Mouse (Mus musculus) v-Abl transformed pro-B cells (cell line): ENCODE results near the gene Tbc1d15.
"Not testable (repeated sequence)": the region's sequence is repeated elsewhere in the genome, so short reads cannot be mapped to it uniquely, and the experiment has no call there.

Experiments used
- in situ Hi-C, 2 experiments: fragments of 400-800 bp; cut with MboI; formaldehyde crosslinking; loops; one replicate each; pipeline ENCODE4 v1.15.1; 2025; ENCODE audit not compliant: unreplicated experiment in 2 of 2

Tbc1d15 gene

DNA sequence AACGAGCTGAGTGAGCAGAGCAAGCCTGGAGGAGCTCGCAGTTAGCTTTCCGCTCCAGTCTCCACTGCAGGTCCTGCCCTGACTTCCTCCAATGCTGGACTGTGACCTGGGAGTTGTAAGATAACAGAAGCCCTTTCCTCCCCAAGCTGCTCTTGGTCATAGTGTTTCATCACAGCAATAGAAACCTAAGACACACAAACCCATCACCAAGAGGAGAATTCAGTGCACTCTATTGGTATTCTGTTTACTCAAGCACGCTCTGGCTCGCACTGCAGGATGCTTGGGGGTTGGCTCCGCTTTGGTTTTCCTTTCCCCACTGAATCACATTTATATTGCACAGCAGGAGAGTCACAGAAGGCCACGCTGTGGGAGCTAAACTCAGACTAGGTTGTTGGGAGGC, 3.2 kb downstream of the Tbc1d15 start:
- in situ Hi-C loops, result no loop called here

DNA sequence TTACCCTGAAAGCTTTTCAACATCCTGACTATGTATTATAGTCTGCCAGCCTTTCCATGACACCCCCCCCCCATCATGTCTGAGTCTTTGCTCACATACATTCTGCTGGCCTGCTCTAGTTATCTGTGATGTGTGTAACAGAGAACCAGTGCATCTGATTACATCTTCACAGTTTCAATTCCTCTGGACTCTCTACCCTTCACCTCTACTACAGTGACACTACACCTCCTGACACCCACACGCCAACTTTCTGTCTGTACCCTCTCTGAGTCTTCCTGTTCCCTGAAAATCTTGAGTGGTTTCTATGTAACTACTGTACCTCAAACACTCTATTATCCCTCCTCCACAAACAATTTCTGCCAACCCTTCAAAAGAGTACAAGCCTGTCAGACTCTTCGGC, 5.8 kb downstream of the Tbc1d15 start:
- in situ Hi-C loops, result no loop called here

DNA sequence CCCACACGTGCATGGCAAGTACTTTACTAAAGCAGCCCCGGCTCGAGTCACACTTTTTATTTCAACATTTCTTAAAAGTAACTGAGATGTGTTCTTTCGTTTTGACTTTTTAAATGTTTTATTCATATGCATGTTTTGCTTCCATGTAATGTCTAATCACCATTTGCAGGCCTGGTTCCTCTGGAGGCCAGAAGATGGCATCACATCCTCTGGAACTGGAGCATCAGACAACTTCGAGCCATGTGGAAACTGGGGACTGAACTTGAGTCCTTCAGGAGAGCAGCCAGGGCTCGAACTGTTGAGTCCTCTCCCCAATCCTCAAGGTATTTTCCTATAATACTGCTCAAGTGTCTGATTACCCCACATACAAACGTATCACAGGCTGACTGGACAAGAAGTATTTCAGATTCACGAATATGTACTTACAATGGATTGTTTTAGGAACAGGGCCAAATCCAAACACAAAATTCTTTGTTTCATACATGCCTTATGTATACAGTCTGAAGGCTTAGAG, 10.1 kb downstream of the Tbc1d15 start:
- in situ Hi-C loops, result loop anchor here in 1 of 2 experiments (5.0 kb wide), 1 partner anchor 71 kb away; no protein-coding TSS in a partner anchor

DNA sequence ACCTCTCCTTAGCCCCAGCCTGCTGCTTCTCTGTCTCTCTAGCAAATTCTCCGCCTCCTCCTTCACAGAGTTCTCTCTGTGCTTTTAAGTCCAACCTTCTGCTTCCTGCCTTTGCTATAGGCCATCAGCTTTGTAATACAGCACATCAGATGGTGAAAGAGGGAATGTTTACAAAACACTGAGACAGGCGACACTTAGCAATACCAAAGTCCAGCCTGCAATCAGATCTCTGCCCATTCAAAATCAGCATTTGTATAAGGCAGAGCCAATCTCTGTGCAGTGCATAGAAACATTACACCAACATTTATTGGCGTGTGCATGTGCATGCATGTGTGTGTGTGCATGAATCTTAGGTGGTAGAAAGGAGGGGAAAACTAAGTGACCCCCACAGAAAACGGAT, 13.3 kb downstream of the Tbc1d15 start:
- in situ Hi-C loops, result no loop called here

DNA sequence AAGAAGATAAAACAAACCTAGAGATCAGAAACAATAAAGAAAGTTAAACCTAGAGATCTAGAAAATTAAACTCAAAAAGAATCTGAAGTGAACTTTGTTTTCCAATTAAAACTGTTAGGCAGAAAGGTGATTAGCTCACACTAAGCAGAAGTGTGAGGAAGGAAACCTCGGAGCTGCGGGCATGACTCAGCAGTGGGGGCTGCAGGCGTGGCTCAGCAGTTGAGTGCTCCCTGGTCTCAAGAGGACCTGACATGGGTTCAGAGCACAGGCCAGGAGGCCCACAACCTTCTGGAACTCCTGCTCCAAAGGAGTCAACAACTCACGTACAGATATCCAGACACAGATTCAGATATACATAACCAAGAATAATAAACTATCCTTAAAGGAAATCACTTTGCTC, 14.5 kb downstream of the Tbc1d15 start:
- in situ Hi-C loops, result no loop called here

DNA sequence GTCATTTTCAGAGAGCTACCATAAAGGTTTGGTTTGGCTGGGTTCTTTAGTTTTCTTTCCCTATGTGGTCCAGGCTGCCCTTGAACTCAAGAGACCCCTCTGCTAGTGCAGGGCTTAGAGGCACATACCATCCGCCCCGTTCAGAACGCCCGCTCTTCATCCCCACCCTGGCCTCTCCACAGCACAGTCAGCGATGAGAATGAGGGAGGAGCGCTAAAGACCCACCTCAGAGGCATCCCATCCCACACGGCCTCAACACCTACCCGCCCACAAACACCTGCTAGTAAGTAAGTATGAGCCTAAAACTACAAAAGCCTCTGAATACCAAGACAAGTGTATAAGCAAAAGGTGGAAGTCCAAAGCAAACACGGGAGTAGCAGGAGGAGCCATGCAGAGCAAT, 15.8 kb downstream of the Tbc1d15 start:
- in situ Hi-C loops, result no loop called here

DNA sequence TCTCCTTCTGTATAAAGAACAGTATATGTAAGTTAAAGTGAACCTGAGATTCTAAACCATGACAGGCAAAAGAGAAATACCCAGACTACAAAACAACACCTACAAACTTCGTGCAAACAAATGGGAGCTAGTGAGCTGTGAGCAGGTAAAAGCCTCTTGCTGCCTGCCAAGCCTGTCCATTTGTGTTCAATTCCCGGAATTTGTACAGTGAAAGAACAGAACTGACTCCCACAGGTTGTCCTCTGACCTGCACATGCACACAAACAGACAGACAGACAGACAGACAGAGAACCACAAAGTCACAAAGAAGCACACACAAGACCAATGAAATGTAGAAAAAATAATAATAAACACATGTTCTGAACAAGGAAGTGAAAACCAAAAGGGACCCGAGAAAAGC, 17.5 kb downstream of the Tbc1d15 start:
- in situ Hi-C loops, result no loop called here

DNA sequence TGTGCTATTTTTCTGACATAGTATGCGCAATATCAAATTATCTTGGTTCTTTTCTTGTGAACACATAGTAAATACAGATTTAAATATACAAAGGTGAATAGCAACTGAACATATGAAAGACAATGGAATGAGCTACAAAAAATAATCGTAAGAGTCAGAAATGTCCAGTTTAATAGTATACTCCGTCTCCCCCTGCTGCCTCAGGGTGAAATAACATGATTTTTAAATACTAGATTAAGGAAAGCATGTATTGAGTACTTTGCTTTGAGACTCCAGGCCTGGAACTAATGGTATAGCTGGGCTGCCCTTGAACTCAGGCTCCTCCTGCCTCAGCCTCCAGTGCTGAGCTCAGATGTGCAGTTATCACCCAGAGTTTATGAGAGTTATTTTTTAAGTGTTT, 18.8 kb downstream of the Tbc1d15 start:
- in situ Hi-C loops, result no loop called here

DNA sequence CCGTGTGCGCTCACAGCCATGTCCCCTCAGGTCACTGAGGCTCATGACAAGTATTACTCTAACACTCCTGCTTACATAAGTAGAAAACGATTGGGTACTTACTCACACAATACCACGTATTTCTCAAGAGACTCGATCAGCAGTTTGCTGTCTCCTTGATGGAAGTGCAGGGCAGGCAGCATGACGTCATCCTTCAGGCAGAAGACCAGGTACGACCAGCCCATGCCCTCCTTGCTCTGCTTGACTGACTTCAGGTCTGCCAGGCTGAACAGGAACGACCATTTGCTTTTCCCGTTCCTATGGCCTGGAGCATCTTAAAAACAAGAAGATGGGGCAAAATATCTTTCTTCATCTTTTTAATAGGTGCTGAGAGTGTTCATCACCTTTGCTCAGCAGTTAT, 22.2 kb downstream of the Tbc1d15 start:
- in situ Hi-C loops, result no loop called here

DNA sequence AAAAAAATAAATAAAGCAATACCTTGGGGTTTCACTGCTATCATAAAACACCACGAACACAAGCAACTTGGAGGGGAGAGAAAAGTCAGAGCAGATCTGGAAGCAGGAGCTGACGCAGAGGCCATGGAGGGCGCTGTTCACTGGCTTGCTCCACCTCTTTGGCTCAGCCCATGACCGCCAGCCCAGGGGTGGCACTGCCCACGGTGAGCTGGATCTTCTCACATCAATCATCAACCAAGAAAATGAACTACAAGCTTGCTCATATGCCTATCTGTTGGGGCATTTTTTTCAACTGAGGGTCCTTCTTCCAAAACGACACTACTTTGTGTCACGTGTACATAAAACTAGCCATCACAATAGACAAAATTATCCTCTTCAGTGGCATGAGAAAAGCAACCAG, 24.7 kb downstream of the Tbc1d15 start:
- in situ Hi-C loops, result no loop called here

DNA sequence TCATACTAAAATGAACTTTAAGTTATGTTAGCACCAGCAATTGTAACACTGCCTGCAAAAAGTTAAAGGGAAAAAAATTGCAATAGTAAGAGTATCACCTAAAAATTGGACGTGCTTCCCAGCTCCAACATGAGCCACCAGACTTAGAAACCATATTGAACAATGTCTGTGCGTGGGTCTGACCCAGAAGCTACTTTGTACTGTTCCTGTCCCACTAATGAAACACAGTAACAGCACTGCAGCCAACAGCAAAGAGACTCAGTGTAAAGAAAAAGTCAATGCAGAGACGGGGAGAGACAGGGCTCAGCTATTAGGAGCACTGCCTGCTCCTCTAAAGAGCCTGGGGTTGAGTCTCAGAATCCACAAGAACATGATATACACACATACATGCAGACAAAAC, 27.4 kb downstream of the Tbc1d15 start:
- in situ Hi-C loops, result loop anchor here in 1 of 2 experiments (5.0 kb wide), 1 partner anchor 198 kb away; no protein-coding TSS in a partner anchor

DNA sequence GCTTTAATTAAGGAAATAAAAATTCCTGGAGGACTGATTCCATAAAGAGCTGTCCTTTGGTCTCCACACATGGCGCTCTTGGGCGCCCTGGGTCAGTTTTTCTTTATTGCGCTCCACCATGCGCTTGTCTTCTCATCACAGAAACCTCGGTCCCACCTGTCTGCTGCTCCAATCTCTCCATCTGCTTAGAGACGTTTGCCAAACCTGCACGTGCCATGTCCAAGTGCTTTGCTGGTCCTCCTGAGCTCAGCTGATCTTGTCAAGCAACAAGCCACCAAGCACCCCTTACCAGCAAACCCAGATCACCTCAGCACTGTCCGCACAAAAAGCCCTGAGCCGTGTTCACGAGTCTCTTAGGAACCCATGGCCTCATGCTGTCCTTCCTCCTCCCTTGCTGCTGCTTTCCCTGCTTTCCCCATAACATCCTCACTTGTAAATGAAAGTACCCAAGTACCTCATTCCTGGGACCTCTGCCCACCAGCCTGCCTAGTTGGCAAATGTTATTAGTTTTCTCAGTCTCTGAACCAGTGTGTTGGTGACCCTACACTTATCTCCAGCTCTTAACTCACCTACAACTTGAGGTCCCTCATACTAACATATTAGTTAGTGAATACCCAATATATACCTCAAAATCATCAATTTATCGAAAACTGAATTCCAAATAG, 38.2 kb downstream of the Tbc1d15 start:
- in situ Hi-C loops, result no loop called here

DNA sequence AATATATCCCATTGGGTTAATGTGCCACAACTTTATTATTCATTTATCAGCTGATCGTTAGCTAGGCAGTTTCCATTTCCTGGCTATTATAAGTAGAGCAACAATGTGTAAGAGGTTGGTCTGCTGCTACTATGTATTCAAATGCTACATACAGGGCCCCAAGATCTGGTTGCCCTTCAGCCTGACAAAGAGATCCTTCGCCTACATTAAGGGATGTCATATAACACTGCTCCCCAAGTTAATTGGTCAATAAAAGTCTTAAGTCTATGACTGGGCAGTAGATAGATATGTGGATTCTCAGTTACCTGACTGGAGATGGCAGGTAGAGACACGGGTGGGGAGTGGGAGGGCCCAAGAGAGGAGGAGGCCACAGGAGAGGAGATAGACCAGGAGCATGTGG, 45.4 kb downstream of the Tbc1d15 start:
- in situ Hi-C loops, result no loop called here

DNA sequence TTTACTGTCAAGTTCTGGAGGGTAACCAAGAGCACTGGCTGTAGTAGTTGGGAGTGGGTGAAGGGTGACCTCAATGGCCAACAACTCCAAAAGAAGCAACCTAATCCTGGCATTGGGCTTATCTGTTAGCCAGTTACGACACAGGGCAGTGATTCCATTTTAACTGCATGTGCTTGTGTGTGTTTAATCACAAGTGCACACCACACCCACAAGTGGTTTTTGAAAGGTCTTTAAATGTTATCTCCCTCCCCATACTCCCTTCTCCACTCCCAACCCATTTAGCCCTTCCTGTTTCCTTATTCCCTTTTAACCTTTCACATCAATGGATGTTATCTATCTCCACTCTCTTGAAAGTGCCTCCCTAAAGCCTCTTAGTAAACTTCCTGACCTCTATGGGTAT, 46.0 kb downstream of the Tbc1d15 start:
- in situ Hi-C loops, result no loop called here

DNA sequence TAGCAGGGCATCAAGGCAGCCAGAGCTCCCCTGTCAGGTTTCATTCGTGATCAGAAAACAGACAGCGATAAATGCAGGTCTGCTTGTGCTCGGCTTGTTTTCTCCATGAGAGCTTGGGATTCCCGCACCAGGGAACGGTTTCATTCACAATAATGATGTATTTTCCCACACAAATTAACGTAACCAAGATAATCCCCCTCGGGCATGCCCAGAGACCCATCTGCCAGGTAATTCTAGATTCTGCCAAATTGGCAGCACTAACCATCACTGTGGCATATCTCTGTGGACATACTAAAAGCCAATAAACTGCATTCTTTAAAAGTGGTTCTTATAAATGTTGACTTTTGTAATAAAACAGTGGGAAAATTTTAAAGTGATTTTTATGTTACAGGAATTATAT, 60.1 kb downstream of the Tbc1d15 start:
- in situ Hi-C loops, result loop anchor here in 1 of 2 experiments (10.0 kb wide), 1 partner anchor 1004 kb away; no protein-coding TSS in a partner anchor

DNA sequence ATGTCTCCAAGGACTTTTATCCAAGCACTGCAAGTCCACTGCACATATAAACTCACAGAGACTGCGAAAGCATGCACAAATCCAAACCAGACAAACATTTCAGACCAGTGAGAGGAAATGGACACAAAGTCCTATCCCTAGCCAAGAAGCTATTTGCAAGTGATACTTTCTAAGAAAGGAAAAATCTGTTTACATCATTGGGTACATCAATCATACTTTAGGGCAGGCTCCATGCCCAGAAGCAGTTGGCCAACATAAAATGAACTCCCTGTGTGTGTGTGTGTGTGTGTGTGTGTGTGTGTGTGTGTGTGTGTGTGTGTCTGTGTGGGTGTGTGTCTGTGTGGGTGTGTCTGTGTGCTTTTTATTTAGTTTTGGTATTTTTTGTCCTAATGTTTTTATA, 63.9 kb downstream of the Tbc1d15 start:
- in situ Hi-C loops, result loop anchor here in 1 of 2 experiments (5.0 kb wide), 1 partner anchor 430 kb away; no protein-coding TSS in a partner anchor

DNA sequence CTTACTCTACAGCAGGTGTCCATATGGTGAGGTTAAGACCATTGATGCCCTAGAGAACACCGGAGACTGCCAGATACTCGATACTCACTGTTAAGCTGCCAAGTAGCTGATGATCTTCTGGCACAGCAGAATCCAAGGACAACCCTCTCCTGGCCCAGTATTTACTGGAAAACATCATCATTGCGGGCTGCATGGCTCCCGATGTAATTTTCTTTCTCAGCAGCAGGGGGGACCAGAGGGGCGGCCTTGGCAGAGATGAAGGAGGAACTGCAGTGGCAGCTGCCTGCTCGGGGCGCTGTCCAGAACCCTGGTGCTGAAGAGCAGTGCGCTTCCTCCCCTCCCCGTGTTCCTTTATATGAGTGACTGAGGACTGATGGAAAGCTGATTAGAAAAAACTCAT, 66.6 kb downstream of the Tbc1d15 start, which contains the start of gene Tph2:
TSS of gene Tph2 (minus strand) at position 326 of the 400 bp plus-strand sequence.
- in situ Hi-C loops, result loop anchor here in 1 of 2 experiments (5.0 kb wide), 1 partner anchor 433 kb away; no protein-coding TSS in a partner anchor

DNA sequence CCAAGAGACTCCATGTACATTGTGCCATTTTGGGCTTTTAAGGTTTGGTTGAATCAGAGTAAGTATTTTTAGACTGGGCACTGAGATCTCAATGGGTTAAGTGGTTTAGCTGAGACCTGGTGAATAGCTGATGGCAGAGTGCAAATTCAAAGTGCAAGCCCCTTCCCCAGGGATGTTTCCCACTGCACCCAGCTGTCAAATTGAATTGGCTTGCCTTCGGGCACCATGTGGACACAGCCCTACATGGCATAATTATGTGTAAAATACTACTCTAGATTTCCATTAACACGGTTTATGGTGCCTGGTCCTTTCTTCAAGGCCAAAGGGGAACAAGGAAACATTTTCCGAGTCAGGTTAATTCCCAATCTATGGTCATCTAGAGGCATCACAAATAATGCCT, 70.2 kb downstream of the Tbc1d15 start:
- in situ Hi-C loops, result no loop called here

DNA sequence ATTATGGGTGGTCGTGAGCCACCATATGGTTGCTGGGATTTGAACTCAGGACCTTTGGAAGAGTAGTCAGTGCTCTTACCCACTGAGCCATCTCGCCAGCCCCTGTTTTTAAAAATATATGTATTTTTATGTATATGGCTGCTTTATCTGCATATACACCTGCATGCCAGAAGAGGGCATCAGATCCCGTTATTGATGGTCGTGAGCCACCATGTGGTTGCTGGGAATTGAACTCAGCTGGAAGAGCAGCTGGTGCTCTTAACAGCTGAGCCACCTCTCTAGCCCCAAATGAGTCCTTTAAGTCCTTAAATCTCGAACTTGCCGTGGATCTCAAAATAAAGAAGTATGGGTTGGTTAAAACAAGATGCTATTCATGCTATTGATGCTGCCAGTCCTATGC, 73.2 kb downstream of the Tbc1d15 start:
- in situ Hi-C loops, result not testable (repeated sequence)

DNA sequence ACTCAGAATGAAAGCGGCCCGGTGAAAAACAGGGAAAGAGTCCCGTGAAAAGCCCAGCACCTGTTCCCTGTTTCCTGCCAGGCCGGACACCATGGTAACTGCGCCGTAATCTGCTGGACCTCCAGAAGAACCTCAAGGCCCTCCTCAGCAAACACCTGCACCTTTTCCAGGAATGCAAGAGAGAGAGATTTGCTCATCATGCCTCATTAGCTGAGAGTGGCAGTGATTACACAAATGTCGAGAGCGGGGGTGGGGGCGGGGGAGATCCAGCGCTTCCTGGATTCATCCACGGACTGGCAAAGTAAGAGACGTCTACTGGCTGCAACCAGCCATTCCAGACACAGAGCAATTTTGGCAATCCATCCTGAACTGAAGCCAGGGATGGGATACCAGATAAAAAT, 75.7 kb downstream of the Tbc1d15 start:
- in situ Hi-C loops, result no loop called here

DNA sequence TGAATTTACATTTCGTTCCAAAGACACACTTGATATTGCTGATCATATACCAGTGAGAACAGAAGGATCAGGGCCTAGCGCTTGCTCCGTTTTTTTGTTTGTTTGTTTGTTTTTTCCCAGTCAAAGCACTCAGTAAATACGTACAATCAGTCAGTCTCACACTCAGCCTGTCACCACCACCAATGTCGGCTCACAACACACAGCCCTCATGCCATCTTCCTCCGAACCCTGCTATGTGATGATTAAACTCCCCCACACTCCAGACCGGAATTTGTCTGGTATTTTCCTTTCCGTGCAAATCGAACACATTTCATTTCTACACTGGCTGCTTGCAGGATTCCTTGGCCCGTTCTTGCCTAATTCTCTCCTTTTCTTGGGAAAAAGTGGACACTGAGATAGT, 77.9 kb downstream of the Tbc1d15 start:
- in situ Hi-C loops, result loop anchor here in 1 of 2 experiments (25.0 kb wide), 1 partner anchor 1014 kb away; no protein-coding TSS in a partner anchor

DNA sequence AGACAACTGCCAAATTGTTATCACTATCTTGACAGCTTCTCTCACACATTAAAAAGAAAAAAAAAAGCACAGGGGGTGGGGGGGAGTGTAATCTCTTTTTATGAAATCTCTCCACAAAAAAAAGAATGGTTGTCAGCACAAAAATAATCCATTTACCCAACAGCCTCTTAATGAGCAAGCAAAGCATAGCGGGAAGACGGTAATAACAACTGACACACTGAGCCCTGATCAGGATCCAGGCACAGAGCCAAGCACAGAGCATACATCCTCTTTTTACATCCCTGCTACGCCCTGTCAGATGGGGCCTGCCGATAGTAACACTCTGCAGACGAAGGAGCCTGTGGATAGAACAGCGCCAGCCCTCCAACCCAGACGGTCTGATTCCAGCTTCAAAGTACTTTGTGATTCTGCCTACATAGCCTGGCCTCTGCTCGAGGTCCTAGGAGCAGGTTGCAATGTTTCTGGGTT, 79.9 kb downstream of the Tbc1d15 start:
- in situ Hi-C loops, result loop anchor here in 1 of 2 experiments (25.0 kb wide), 1 partner anchor 1016 kb away; no protein-coding TSS in a partner anchor
